Mouse (Mus musculus): ENCODE measurements around the gene Tnfaip1.

Gene Tnfaip1

GRCm38 (mm10) chr11:78500623-78501202, 35.4 kb downstream of the Tnfaip1 start:
- DNase-seq (ENCODE audit: low read depth, low spot score) = no peak

- DNase-seq (ENCODE audit: low read depth, low spot score) = no peak
These were observed 36.6 kb downstream of the Tnfaip1 start for GRCm38 (mm10) chr11:78499543-78499942.

GRCm38 (mm10) chr11:78499004-78499403, 37.1 kb downstream of the Tnfaip1 start, which contains the start of gene Vtn:
TSS of gene Vtn (plus strand) at chr11:78499091.
- DNase-seq (ENCODE audit: low read depth, low spot score) = no peak

DNA sequence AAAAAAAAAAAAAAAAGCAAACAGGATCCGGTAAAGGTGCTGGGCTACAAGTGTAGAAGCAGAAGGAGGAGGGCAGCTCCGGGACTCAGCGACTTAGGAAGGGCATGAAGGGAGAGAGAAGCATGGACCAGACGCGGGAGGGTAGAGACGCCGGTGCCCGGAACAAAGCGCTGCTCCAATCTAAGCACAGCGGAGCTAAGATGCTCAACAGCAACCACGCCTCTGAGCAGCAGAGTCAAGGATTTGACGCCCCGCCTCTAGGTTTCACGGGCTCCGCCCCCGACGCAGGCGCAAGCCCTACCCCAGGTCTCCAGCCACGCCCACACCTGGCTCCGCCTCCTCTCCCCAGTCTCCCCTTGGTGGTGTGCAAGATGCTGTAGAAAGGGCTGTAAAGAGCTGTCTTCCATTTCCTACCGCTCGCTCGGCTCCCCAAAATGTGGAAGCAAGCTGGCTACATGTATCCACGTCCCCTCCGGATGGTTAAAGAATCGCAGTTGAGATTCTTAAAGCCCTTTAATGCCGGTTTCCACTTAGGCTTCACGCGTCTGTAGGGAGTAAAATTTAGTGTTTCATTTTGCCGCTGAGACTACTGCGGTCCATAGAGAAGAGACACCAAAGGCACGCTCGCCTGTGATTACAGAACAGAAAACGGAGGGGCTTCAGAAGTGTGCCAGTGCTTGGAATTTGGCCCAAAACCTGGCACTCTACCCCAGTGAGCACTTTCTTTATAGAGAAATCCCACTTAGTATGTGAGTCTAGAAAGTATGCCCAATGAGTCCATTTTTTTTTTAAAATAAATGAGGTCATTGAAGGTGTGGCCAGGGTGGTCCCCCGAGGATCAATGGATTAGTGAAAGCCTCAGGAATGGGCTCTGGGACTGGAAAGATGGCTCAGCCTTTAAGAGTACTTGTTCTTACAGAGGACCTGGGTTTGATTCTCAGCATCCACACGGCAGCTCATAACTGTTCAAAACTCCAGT, 38.3 kb downstream of the Tnfaip1 start, which contains the start of gene Sarm1:
Gene Sarm1 (minus strand): TSS at position 211 of the 979 bp plus-strand sequence.
- peak; percentile 97 for DNase-seq (ENCODE audit: low read depth, low spot score)

DNA sequence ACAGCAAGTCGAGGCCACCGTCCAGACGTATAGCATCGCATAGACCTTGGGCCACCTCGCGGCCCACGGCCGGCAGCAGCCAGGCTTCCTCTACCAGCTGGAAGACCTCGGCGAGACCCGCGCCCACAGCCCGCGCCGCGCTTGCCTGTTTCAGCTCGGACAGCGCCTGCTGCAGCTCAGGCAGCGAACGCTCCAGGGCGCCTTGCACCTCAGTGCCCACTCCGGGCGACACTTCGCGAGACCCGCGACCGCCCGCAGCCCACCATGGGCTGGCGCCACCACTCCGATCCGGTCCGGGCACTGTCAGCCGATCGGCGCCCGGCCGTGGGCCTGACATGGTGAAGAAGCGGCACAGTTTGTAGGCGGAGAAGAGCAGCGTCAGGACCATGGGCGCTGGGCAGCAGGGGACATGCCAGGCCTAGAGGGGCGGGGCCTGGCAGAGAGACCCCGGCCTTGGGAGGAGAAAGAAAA, 39.0 kb downstream of the Tnfaip1 start:
- no peak for DNase-seq (ENCODE audit: low read depth, low spot score)

DNA sequence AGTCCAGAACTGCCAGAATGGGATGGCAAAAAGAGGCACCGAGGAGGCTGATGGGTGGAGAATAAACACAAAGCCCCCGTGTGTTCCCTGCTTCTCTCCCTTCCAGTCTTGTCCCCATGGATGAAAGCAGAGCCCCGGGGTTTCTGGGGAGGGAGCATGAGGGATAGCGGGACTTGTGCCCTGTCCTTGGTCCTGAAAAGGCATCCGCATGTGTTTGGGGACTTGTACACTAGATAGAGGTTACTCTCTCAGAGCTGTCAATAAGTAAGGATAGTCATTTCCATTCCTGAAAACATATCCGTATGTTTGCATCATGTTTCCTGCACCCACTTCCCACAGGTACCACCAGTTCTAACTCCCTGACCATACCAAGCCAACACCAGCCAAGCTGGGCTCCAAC, 40.2 kb downstream of the Tnfaip1 start:
- peak; percentile 77 for DNase-seq (ENCODE audit: low read depth, low spot score)

DNA sequence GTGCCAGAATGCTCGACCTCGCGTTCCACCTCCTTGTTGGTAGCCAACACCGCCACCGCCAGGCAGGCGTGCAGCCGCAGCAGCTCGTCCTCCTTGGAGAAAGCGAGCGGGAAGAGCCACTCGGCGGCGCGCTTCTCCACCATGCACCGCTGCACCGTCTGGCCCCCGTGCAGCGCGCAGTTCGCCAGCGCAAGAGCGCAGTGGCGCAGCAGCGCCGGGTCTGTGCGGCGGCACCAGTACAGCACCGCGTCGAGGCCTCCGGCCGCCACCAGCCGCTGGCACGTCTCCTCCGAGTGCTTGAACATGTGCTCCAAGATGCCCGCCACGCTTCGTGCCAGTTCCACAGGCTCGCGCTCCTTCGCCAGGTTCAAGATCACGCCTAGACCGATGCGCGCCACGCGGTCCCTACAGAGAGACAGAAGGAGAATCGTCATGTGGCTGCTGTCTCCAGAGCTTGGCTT, 45.3 kb downstream of the Tnfaip1 start:
- DNase-seq (ENCODE audit: low read depth, low spot score) = peak; percentile 81

DNA sequence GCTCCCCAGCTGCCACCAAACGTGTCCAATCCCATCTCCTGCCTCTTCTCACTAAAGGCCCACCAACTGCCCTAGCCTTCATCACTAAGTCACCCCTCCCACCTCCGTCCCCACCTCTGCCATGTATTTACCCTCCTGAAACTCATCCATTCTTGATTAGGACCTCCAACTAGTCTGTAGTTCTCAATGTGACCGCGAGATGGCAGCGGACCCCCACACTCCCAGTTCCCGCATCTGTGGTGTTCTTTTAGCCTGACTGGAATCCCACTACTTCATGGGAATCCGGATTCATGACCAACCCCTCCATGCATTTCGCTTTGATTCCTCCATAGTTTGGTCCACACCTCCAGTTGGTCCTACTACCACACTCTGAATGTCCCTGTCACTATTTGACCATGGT, 48.0 kb downstream of the Tnfaip1 start:
- peak; percentile 85 for DNase-seq (ENCODE audit: low read depth, low spot score)

DNA sequence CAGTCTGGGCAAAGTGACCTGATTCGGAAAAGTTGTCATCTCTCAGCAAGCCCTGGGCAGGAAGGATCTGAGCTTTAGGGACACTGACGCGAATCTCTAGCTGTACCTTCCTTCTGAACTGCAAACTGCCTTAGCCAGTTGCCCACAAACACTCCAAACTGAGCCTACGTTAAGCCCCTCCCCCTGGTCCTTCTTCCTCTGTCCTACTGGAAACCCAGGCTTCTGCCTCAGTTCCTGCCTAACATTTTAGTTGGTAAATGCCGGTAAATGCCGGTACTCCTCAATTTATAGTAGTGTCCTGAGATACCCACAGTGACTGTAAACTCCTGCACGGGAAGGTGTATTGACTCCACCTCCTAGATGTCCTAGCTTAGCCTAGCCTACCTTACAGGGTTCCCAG, 52.5 kb downstream of the Tnfaip1 start:
- DNase-seq (ENCODE audit: low read depth, low spot score) = peak; percentile 55

GRCm38 (mm10) chr11:78475289-78475688, 60.8 kb downstream of the Tnfaip1 start:
- DNase-seq (ENCODE audit: low read depth, low spot score) = no peak

Measured in R1 (cell line).